Mouse (Mus musculus): ENCODE data around the gene Las1l.

The Las1l gene

GRCm38 (mm10) chrX:95956497-95957293 lies at the start of gene Las1l:
Las1l (minus strand) TSS chrX:95956962.
- DNase-seq (ENCODE audit: low spot score): peak; percentile 93

- peak; percentile 4 for DNase-seq (ENCODE audit: low spot score)
These were observed 49.6 kb upstream of the Las1l start for GRCm38 (mm10) chrX:96006395-96006794.

DNA sequence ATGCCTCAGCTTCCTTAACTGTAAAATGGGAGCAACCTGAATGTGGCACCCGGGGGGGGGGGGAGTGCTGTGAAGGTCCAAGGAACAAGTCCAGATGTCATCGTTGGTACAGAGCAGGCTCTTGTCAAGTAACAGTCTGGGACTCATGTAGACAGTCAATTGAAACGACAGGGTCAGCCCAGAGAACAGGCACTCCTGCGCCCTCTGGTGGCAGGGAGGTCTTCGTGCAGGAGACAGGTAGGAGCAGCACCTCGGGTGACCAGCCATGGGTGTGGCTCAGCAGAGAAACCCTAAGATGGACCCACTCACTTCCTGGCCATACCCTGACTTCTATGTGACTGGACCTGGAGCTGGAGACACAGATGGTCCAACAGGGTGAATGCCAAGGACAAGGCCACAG lies 42.8 kb upstream of the Las1l start:
- DNase-seq (ENCODE audit: low spot score): no peak

DNA sequence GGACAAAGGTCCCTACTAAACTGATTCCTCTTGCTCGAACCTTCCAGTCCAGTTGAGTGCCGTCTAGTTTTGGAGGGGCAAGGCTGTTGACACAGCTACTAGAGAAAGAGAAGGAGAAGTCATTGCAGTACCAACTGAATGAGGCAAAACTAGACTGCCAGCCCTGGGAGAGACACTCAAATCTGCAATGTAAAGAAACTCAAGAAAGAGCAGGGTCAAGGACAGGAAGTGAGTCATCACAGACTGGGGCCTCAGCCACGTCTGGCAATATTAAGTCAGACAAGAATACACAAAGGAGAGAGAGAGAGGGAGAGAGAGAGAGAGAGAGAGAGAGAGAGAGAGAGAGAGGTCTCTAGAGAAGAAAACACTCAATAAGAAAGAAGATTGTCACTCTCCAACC lies 36.4 kb upstream of the Las1l start:
- no peak for DNase-seq (ENCODE audit: low spot score)

GRCm38 (mm10) chrX:95969936-95970335 lies 13.2 kb upstream of the Las1l start:
- DNase-seq (ENCODE audit: low spot score): peak; percentile 27

- peak; percentile 8 for DNase-seq (ENCODE audit: low spot score)
These were observed 12.4 kb upstream of the Las1l start for GRCm38 (mm10) chrX:95969116-95969515.

DNA sequence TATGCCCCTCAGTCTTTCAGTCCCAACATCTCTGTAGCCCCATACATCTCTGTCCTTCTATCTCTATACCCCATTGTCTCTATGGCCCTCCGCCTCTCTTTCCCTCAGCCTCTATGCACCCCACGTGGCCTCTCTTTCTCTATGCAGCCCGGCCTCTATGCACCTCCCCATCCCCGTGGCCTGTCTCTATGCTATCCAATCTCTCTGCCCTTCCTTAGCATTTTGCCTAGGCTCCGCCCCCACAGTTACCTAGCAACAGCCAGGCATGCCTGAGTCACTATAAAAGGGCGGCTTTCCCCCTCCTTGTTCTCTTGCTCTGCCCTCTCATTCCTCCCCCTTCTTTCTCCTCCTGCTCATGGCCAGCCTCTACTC lies 11.8 kb upstream of the Las1l start:
- peak; percentile 92 for DNase-seq (ENCODE audit: low spot score)

DNA sequence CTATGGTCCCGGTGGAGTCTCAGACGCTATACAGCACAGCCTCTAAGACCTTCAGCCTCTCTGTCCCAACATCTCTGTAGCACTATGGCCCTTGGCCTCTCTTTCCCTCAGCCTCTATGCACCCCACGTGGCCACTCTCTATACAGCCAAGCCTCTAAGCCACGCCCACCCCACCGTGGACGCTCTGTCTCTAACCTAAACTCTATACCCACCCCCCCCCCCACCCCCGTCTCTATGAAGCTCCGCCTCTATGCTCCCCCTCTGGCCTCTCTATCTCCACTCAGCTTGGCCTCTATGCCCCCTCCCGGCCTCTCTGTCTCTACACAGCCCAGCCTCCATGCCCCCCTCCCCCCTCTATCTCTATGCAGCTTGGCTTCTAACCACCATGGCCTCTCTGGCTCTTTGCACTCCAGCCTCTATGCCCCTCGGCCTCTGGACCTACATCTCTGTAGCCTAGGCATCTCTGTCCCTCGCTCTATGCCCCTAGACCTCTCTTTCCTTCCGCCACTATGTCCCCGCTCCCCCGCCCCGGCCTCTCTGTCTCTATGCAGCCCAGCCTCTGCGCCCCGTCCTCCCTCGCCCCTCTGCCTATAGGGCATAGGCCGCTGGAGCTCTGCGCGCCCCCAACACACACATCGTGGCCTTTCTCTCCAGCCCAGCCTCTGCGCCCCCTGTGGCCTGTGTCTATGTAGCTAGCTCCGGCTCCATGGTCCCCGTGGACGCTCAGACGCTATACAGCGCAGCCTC lies 11.3 kb upstream of the Las1l start:
- DNase-seq (ENCODE audit: low spot score): peak; percentile 91

DNA sequence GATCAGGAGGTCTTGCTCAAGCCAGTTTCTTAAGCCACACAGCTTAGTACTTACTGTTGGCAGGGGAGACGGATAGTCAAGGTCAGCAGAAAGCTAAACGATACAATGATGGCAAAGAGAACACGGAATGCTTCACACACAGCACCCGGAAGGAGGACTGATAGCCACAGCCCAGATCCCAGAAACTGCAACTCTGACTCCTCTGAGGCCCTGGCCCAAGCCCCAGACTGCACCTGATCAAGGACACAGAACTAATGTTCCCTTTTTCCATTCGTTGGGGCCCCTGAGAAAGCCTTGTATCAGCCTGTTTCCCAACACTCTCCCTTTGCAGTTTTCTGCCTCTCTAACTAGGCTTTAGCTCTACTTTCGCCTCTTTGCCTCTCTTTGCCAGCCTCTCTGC lies 8.3 kb upstream of the Las1l start:
- DNase-seq (ENCODE audit: low spot score): no peak

GRCm38 (mm10) chrX:95963366-95963765 lies 6.6 kb upstream of the Las1l start:
- DNase-seq (ENCODE audit: low spot score): no peak

DNA sequence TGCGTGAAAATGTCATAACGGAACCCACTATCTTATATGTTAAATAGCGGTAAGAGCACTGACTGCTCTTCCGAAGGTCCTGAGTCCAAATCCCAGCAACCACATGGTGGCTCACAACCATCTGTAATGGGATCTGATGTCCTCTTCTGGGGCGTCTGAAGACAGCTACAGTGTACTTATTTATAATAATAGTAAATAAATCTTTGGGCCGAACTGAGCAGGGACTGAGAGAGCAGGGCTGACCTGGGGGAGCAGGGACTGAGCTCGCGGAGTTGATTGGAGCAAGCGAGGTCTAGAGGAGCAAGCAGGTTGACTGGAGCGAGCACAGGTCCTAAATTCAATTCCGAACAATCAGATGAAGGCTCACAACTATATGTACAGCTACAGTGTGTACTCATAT lies 699 bp upstream of the Las1l start:
- peak; percentile 17 for DNase-seq (ENCODE audit: low spot score)

GRCm38 (mm10) chrX:95950776-95951175 lies 6.0 kb downstream of the Las1l start:
- peak; percentile 55 for DNase-seq (ENCODE audit: low spot score)

- no peak for DNase-seq (ENCODE audit: low spot score)
These were observed 8.6 kb downstream of the Las1l start for GRCm38 (mm10) chrX:95948135-95948534.

- DNase-seq (ENCODE audit: low spot score): no peak
These were observed 11.3 kb downstream of the Las1l start for GRCm38 (mm10) chrX:95945496-95945895.

DNA sequence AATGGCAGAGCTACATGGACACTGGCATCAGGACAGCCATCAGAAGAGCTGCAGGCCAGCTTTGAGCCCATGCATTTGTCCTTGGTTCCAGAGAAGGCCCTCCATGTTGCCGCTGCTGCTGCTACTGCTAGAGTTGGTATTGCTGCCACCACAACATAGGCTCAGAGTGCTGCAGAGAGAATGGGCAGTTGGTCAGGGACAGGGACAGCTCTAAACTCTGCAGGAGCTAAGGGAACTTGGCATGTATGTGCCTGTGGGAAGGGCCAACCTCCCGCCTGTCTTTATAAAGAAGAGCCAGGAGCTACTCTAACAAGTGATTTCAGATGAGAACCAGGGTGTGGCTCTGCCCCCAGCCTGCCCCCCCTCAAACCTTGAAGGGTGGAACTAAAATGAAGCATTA lies 21.3 kb downstream of the Las1l start:
- DNase-seq (ENCODE audit: low spot score): no peak

- no peak for DNase-seq (ENCODE audit: low spot score)
These were observed 54.0 kb downstream of the Las1l start for GRCm38 (mm10) chrX:95902716-95903115.

Data from embryo, embryonic 10.5 days (tissue).